Mouse (Mus musculus): ENCODE measurements around the gene Meox2.
"Not testable (repeated sequence)": the region's sequence is repeated elsewhere in the genome, so short reads cannot be mapped to it uniquely, and the experiment has no call there.

The Meox2 gene

GRCm38 (mm10) chr12:37108390-37108738, at the start of gene Meox2:
Gene Meox2, plus strand, starts transcription at chr12:37108540.
- in situ Hi-C loops (cut with MboI; ENCODE audit: low sequenced_read_pairs): no loop called here

- in situ Hi-C loops (cut with MboI; ENCODE audit: low sequenced_read_pairs): no loop called here
Observed at GRCm38 (mm10) chr12:37072636-37073035, 35.7 kb upstream of the Meox2 start.

- in situ Hi-C loops (cut with MboI; ENCODE audit: low sequenced_read_pairs): no loop called here
Observed at GRCm38 (mm10) chr12:37077308-37077707, 31.0 kb upstream of the Meox2 start.

GRCm38 (mm10) chr12:37080005-37080404, 28.3 kb upstream of the Meox2 start:
- in situ Hi-C loops (cut with MboI; ENCODE audit: low sequenced_read_pairs): not testable (repeated sequence)

- in situ Hi-C loops (cut with MboI; ENCODE audit: low sequenced_read_pairs): no loop called here
Observed at GRCm38 (mm10) chr12:37106541-37106940, 1.8 kb upstream of the Meox2 start.

GRCm38 (mm10) chr12:37107150-37107549, 1.2 kb upstream of the Meox2 start:
- in situ Hi-C loops (cut with MboI; ENCODE audit: low sequenced_read_pairs): no loop called here

- in situ Hi-C loops (cut with MboI; ENCODE audit: low sequenced_read_pairs): no loop called here
Observed at GRCm38 (mm10) chr12:37107713-37108389, 489 bp upstream of the Meox2 start.

GRCm38 (mm10) chr12:37108819-37109473, 606 bp downstream of the Meox2 start:
- in situ Hi-C loops (cut with MboI; ENCODE audit: low sequenced_read_pairs): no loop called here

GRCm38 (mm10) chr12:37109474-37110012, 1.2 kb downstream of the Meox2 start:
- in situ Hi-C loops (cut with MboI; ENCODE audit: low sequenced_read_pairs): no loop called here

- in situ Hi-C loops (cut with MboI; ENCODE audit: low sequenced_read_pairs): no loop called here
Observed at GRCm38 (mm10) chr12:37110977-37111376, 2.6 kb downstream of the Meox2 start.

GRCm38 (mm10) chr12:37119246-37119645, 10.9 kb downstream of the Meox2 start:
- in situ Hi-C loops (cut with MboI; ENCODE audit: low sequenced_read_pairs): no loop called here

GRCm38 (mm10) chr12:37123763-37124162, 15.4 kb downstream of the Meox2 start:
- in situ Hi-C loops (cut with MboI; ENCODE audit: low sequenced_read_pairs): no loop called here

GRCm38 (mm10) chr12:37142080-37142703, 33.9 kb downstream of the Meox2 start:
- in situ Hi-C loops (cut with MboI; ENCODE audit: low sequenced_read_pairs): no loop called here

- in situ Hi-C loops (cut with MboI; ENCODE audit: low sequenced_read_pairs): no loop called here
Observed at GRCm38 (mm10) chr12:37143879-37144278, 35.5 kb downstream of the Meox2 start.

- in situ Hi-C loops (cut with MboI; ENCODE audit: low sequenced_read_pairs): no loop called here
Observed at GRCm38 (mm10) chr12:37167742-37168141, 59.4 kb downstream of the Meox2 start.

- in situ Hi-C loops (cut with MboI; ENCODE audit: low sequenced_read_pairs): no loop called here
Observed at GRCm38 (mm10) chr12:37173324-37173723, 65.0 kb downstream of the Meox2 start.

- in situ Hi-C loops (cut with MboI; ENCODE audit: low sequenced_read_pairs): no loop called here
Observed at GRCm38 (mm10) chr12:37183689-37184088, 75.3 kb downstream of the Meox2 start.

GRCm38 (mm10) chr12:37188940-37189488, 80.7 kb downstream of the Meox2 start:
- in situ Hi-C loops (cut with MboI; ENCODE audit: low sequenced_read_pairs): no loop called here
